Mouse (Mus musculus) kidney, postnatal 14 days (tissue): ENCODE results near the gene 4933430I17Rik.
"Not testable (repeated sequence)": the region's sequence is repeated elsewhere in the genome, so short reads cannot be mapped to it uniquely, and the experiment has no call there.

ENCODE experiments used
- DNase-seq: peaks from one replicate; pipeline ENCODE4 v3.0.0; 2022; ENCODE audit warnings: mixed read lengths

Gene 4933430I17Rik

GRCm38 (mm10) chr4:62524651-62525488 lies at the start of gene 4933430I17Rik, which contains the start of gene Pole3:
Gene 4933430I17Rik, plus strand, starts transcription at chr4:62525369.
Gene Pole3, minus strand, starts transcription at chr4:62525068.
- DNase-seq: peak; percentile 97

GRCm38 (mm10) chr4:62475793-62476192 lies 49.4 kb upstream of the 4933430I17Rik start:
- no peak for DNase-seq

GRCm38 (mm10) chr4:62477542-62478244 lies 47.5 kb upstream of the 4933430I17Rik start:
- DNase-seq: no peak

- not testable (repeated sequence) for DNase-seq
These were observed 45.6 kb upstream of the 4933430I17Rik start for GRCm38 (mm10) chr4:62479593-62479936.

- peak; percentile 88 for DNase-seq
These were observed 45.0 kb upstream of the 4933430I17Rik start, which contains the start of gene Bspry for GRCm38 (mm10) chr4:62479937-62480708. Gene Bspry, plus strand, starts transcription at chr4:62480053.

GRCm38 (mm10) chr4:62480709-62481605 lies 44.2 kb upstream of the 4933430I17Rik start:
- DNase-seq: peak; percentile 34

GRCm38 (mm10) chr4:62484928-62485327 lies 40.2 kb upstream of the 4933430I17Rik start:
- no peak for DNase-seq

- no peak for DNase-seq
These were observed 39.6 kb upstream of the 4933430I17Rik start for GRCm38 (mm10) chr4:62485450-62486161.

GRCm38 (mm10) chr4:62486162-62486696 lies 38.9 kb upstream of the 4933430I17Rik start:
- DNase-seq: no peak

GRCm38 (mm10) chr4:62487172-62487571 lies 38.0 kb upstream of the 4933430I17Rik start:
- no peak for DNase-seq

- no peak for DNase-seq
These were observed 37.3 kb upstream of the 4933430I17Rik start for GRCm38 (mm10) chr4:62487914-62488313.

- DNase-seq: no peak
These were observed 32.5 kb upstream of the 4933430I17Rik start for GRCm38 (mm10) chr4:62492682-62493081.

- DNase-seq: no peak
These were observed 30.9 kb upstream of the 4933430I17Rik start for GRCm38 (mm10) chr4:62494230-62494629.

- DNase-seq: peak; percentile 80
These were observed 29.2 kb upstream of the 4933430I17Rik start for GRCm38 (mm10) chr4:62495946-62496345.

- DNase-seq: peak; percentile 79
These were observed 28.4 kb upstream of the 4933430I17Rik start for GRCm38 (mm10) chr4:62496815-62497214.

GRCm38 (mm10) chr4:62500799-62501198 lies 24.4 kb upstream of the 4933430I17Rik start:
- no peak for DNase-seq

- no peak for DNase-seq
These were observed 23.6 kb upstream of the 4933430I17Rik start for GRCm38 (mm10) chr4:62501534-62501933.

- peak; percentile 94 for DNase-seq
These were observed 23.0 kb upstream of the 4933430I17Rik start for GRCm38 (mm10) chr4:62501964-62502732.

- DNase-seq: peak; percentile 58
These were observed 22.2 kb upstream of the 4933430I17Rik start for GRCm38 (mm10) chr4:62502969-62503368.

GRCm38 (mm10) chr4:62503374-62503970 lies 21.7 kb upstream of the 4933430I17Rik start, which contains the start of gene Hdhd3:
Gene Hdhd3, minus strand, starts transcription at chr4:62503467.
- DNase-seq: no peak
